Mouse (Mus musculus) gastrocnemius, postnatal 36 days (tissue): ENCODE measurements around the gene Tns3. TPM values are rescaled to one million over a fixed set of nuclear protein-coding genes. Genes with fewer than 3 reads are reported as not detected.
A peak's percentile ranks its signal among the peaks of the same experiment; 100 is the strongest.

Source experiments
- DNase-seq, 2 experiments: peaks; one replicate each; pipeline ENCODE4 v3.0.0; 2022
- intact Hi-C: fragments of 180-260 bp; cut with DNase I; formaldehyde crosslinking; loops from one replicate; pipeline ENCODE4 v1.15.1; 2025
- long read RNA-seq, 2 experiments: library from polyadenylated mRNA; stranded (forward); transcript quantifications; one replicate each; pipeline ENCODE4 v2.0.0; 2021
- total RNA-seq, 2 experiments: library from RNA; stranded (reverse); gene quantifications; 2 replicates each; pipeline ENCODE4 v1.2.3; 2021

Tns3 gene
- 1 to 10 TPM; 4.7 to 5.9 TPM for total RNA-seq
- long read RNA-seq, experiment 1, partial matches to known transcripts, result 0 of 2 reads
- long read RNA-seq, experiment 1, other reads (novel, unspliced or antisense), result 2 of 2 reads
- long read RNA-seq, experiment 2, partial matches to known transcripts, result 0 of 3 reads
- long read RNA-seq, experiment 2, other reads (novel, unspliced or antisense), result 3 of 3 reads

GRCm38 (mm10) chr11:8664393-8664743 is at the start of gene Tns3:
Gene Tns3, minus strand, starts transcription at chr11:8664535.
- peak in 1 of 2 experiments; percentile 47 for DNase-seq
- intact Hi-C loops, result no loop called here

DNA sequence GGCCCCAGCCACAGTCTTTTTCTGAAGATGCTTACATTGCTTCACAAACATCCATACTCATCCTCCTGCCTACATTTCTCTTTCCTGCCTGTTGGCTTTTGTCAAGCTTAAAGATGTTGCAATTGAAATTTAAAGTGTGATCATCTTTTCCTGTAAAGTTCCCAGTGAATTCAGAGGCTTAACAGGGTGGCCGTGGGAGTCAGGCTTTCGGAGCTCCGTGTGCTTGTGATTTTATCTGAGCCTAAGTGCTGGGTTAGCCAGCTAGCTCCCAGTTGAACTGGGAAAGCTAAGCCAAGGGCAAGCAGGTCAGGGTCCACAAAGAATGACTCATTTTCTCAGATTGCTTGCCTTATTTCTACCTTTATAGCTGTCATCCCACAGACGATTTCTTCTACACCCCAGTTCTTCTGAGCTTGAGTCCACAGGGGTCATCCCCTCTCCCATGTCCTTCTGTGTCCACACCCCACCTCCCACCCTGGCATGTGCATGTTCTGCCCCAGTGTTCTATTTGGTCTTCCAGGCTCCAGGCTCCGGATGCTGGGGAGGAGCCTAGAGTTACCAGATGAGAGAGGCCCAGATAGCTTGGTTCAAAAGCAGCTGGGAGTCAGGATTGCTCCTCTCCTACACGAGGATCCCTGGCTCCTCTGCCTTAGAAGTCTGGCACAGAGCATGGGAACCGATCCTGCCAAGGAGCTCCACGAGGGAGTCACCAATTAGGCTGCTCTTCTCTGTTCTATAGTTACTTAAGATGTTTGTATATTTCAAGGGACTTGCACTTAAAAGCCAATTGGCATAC is 42.1 kb upstream of the Tns3 start:
- no peak for DNase-seq
- intact Hi-C loops, result no loop called here

DNA sequence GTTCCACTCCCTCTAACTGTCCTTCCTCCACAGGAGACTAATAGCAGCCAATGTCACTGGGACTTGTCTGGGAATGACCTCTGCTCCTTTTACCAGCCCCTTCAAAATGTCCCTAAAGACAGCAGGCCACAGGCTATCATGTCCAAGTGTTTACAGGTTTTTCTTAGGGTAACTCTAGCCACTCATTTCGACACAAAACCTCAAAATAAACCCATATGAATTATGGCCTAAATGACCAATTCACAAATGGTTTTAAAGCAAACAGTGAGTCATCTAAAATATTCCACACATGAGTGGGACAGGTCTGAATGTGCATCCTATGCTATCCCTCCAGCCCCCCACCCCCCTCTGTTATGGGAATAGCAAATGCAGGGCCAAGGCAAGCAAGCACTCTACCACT is 40.8 kb upstream of the Tns3 start:
- intact Hi-C loops, result no loop called here
- no peak for DNase-seq

DNA sequence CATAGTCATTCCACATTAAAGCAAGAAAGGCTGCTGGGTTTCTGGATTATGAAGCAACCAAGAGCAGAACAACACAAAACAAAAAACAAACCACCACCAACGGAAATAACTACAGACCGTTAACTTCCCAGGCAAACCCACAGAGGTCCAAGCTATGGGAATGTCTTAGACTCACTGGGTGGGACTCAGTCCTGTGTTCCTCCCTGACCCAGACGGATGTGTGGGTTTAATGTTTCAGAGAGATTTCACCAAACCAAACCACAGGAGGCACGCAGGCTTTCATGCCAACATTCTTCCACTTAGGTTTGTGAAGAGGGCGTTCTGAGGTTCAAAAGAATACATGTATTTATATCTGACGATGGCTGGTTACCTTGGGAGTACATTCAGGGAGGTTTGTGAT is 39.5 kb upstream of the Tns3 start:
- DNase-seq, result no peak
- intact Hi-C loops, result no loop called here

DNA sequence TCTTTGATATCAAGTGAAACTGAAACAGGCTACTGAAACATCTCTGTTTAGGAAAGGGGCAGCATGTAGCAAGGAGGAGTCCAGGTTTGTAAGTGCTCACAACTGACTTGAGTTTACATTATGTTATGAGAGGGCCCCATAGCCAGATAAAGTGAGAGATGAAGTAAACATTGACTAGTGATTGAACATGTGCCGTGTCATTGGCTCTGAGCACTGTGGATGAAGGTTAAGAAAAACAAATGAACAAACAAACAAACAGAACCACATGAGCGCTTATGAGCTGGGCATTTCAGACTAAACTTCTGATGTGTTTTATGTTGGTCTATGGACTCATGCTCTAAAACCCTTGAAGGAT is 38.2 kb upstream of the Tns3 start:
- DNase-seq, result no peak
- intact Hi-C loops, result no loop called here

DNA sequence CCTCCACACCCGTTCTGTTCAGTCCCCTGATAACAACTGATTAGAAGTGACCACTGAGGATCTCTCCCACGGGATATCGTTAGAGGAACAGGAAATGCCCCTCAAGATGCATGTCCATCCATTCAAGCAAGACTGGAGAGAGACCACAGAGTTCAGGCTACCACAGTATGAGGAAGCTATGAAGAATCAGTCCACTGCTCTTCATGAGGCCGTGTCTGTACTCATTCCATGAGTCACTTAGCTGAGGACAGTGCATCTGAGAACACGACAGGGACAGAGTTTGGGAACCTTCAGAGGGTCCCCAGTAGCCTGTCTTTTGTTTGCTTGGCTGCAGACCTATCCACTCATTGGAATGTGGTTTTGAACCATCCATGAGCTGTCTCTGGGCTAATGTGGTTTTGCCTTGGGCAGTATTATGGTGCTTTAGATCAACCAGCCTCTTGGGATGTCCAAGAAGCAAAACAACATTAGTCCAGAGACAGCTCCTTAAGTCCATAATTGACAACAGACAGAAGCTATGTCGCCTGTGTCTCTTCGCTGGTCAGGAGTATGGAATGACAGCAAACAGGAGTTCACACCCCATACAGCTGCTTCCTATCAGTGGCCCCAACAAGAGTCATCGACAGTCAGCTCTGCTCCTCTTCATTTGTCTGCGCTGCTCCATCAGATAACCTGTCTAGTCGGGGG is 37.7 kb upstream of the Tns3 start:
- intact Hi-C loops, result no loop called here
- DNase-seq, result no peak

- intact Hi-C loops, result no loop called here
- no peak for DNase-seq
These were observed 37.1 kb upstream of the Tns3 start for GRCm38 (mm10) chr11:8701400-8701799.

DNA sequence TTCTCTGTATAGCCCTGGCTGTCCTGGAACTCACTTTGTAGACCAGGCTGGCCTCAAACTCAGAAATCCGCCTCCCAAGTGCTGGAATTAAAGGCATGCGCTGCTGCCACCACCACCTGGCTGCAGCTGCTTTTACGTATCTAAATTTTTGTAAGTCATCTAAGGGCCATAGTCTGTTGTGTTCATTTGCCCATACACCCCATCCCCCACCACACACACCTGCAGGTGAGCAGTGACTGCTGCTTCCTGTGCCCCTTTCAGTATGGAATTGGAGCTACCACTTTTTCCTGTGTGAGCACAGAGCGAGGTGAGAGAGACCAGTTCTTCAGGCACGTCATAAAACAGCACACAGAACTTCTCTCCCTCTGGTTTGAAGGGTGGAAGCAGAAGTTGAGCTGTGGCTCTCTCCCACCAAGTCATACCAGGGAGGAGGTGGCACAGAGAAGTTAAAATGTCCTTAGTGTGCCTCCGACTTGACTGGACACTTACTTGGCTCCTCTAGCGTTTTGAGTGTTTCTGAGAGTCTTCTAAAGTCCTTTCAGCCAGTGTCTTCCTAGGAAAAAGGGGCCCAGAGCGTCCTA is 36.4 kb upstream of the Tns3 start:
- DNase-seq, result no peak
- intact Hi-C loops, result no loop called here

DNA sequence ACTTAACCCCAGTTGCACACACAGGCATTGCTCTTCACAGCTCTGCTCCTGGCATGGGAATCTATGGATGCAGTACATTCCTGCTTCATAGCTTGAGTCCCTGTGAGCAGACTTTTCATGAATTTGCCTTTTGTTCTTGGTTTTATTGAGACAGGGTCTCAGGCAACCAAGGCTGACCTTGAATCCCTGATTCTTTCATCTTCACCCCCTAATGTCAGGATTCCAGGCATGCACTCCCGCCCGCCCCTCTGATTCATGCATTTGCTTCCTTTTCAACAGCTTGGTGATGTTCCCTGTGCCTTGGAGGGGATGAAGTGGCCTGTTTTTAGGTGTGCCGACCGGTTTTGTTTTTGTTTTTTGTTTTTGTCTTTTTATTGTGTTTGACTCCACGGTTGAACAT is 35.4 kb upstream of the Tns3 start:
- intact Hi-C loops, result no loop called here
- DNase-seq, result no peak

GRCm38 (mm10) chr11:8697670-8698069 is 33.3 kb upstream of the Tns3 start:
- intact Hi-C loops, result no loop called here
- no peak for DNase-seq

- DNase-seq, result no peak
- intact Hi-C loops, result no loop called here
These were observed 29.8 kb upstream of the Tns3 start for GRCm38 (mm10) chr11:8694096-8694495.

- intact Hi-C loops, result no loop called here
- DNase-seq, result no peak
These were observed 28.5 kb upstream of the Tns3 start for GRCm38 (mm10) chr11:8692536-8693471.

DNA sequence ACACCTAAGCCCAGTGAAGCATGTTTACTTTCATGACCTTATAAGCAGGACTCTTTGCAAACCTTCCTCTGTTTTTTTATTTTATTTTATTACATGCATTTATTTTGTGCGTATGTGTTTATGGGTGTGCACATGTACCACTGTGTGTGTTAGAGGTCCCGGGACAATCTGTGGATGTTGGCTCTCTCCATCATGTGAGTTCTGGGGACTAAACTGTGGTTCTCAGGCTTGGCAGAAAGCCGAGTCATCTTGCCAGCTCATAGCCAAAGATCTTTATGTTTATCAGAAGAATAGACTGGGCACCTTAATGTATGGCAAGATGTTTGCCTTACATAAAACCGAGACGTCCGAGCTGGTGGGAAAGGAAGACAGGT is 27.8 kb upstream of the Tns3 start:
- intact Hi-C loops, result no loop called here
- DNase-seq, result no peak

DNA sequence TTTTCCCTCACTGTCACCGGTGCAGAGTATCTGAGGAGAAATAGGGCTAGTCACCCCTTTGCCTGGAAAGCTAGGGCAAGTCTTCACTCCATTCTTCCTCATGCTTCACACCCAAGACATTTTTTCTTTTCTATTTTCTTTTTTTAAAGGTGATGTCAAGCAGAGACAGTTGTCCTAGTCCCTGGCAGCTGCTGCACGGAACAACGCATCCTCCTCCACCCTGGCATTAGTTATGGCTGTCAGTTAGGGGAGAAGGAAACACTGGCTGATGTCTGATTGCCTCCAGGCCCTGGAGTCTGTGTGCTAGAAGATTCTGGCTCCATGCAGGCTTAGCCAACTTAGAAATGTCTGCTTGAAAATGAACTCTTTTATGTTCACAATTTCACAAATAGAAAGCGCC is 27.3 kb upstream of the Tns3 start:
- no peak for DNase-seq

GRCm38 (mm10) chr11:8690633-8691032 is 26.3 kb upstream of the Tns3 start:
- intact Hi-C loops, result no loop called here
- no peak for DNase-seq

More for the DNA sequence above, 27.3 kb upstream of the Tns3 start:
- intact Hi-C loops, result no loop called here

- intact Hi-C loops, result no loop called here
- no peak for DNase-seq
These were observed 25.2 kb upstream of the Tns3 start for GRCm38 (mm10) chr11:8689515-8689914.

DNA sequence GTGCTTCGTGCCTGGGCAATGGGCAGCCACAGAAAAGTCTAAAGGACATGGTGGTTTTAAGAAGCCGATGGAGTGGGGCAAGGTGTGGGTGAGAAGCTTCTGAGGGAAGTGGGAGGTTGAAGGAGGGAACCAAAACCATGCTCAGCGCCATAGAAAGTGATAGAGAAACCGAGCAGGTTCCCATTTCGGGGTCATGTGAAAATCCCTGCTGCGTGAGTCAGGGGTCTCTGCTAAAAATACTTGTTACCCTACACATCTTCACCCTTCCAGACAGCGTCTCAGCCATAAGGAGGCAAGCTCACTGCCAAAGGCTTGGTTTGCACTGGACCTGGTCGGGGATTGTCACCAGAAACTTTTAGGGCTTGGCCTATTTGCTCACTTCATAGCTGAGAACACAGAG is 24.6 kb upstream of the Tns3 start:
- no peak for DNase-seq
- intact Hi-C loops, result no loop called here

- DNase-seq, result no peak
- intact Hi-C loops, result no loop called here
These were observed 22.2 kb upstream of the Tns3 start for GRCm38 (mm10) chr11:8686501-8686900.

- intact Hi-C loops, result no loop called here
- DNase-seq, result no peak
These were observed 21.7 kb upstream of the Tns3 start for GRCm38 (mm10) chr11:8686061-8686460.

GRCm38 (mm10) chr11:8685195-8685594 is 20.9 kb upstream of the Tns3 start:
- intact Hi-C loops, result no loop called here
- DNase-seq, result no peak

DNA sequence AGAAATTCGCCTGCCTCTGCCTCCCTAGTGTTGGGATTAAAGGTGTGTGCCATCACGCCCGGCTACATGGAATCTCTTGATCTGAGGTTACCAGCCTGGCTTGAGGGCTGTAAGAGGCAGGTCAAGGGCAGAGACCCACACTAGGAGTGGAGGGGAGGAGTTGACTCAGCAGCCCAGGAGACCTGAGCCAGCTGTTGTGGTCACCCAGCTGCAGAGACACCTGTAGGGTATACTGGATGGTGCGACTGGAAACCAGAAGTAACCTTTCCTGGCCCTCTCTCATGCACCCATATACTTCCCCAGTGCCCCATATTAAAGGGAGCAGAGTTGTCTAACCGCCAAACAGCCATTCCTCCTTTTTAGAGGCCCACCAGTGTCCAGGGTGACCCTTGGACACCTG is 19.9 kb upstream of the Tns3 start:
- intact Hi-C loops, result no loop called here
- DNase-seq, result no peak
